8 mouse cellular contexts compared by ENCODE assay signal in the genomic region with DNA sequence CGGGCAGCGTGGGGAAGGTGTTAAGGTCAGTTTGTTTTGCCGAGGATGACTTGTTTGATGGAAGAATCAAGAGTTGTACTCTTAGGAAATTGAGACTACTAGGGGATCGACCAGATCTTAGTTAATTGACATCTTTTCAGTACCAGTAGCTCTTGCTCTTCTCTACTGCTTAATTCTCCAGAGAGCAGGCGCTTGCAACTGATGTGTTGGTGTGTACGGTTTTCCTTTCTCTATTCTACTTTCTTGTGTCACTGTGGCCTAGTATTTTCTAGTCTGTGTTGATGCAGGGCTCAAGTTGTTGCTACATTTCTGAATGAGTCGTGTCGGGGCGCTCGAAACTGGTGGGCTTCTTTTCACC. TPM values are rescaled to one million over a fixed set of nuclear protein-coding genes. Genes with fewer than 3 reads are reported as not detected.
DNase-seq lines count a peak whose midpoint lies in the region; ATAC-seq and TF ChIP-seq lines count a peak whose summit lies in the region.

No protein-coding gene starts in this region.

- DNase-seq in kidney, postnatal 36 days, result no peak
- DNase-seq in hindbrain, embryonic 14.5 days (ENCODE audit: low spot score), result no peak
- DNase-seq in gastrocnemius, postnatal 36 days, result no peak
- DNase-seq in ovary, postnatal 14 days (ENCODE audit: low spot score), result no peak
- no peak for DNase-seq in urinary bladder, postnatal 25 days (ENCODE audit: low spot score)

- peak overlapping the region; percentile 98 for H3K9ac ChIP-seq in kidney, embryonic 14.5 days (ENCODE audit: low read depth, low read length)
- H3K9ac ChIP-seq in hindbrain, embryonic 14.5 days, result peak overlapping the region; percentile 96
- peak overlapping the region; percentile 97 for H3K9ac ChIP-seq in midbrain, embryonic 15.5 days

- no peaks in the 10 kb centered on the region for H3K27me3 ChIP-seq in kidney, embryonic 14.5 days (ENCODE audit: control insufficient read depth, insufficient read depth, low read length)
- no peaks in the 10 kb centered on the region for H3K27me3 ChIP-seq in hindbrain, embryonic 14.5 days (ENCODE audit: control insufficient read depth, insufficient read depth, low read length)
- H3K27me3 ChIP-seq in midbrain, embryonic 15.5 days (replicated peaks), result no peaks in the 10 kb centered on the region

- peak overlapping the region; percentile 94 for H3K4me3 ChIP-seq in kidney, embryonic 14.5 days (ENCODE audit: low read length)
- peak overlapping the region; percentile 98 for H3K4me3 ChIP-seq in bone marrow macrophage, adult 2 months (ENCODE audit: insufficient read depth, low read length)
- H3K4me3 ChIP-seq in hindbrain, embryonic 14.5 days (replicated peaks; ENCODE audit: low read length), result peak overlapping the region; percentile 97
- H3K4me3 ChIP-seq in midbrain, embryonic 15.5 days, result peak overlapping the region; percentile 100

- no peaks in the 10 kb centered on the region for H3K36me3 ChIP-seq in kidney, embryonic 14.5 days (ENCODE audit: control insufficient read depth, insufficient read depth, low read length)
- no peaks in the 10 kb centered on the region for H3K36me3 ChIP-seq in hindbrain, embryonic 14.5 days (replicated peaks; ENCODE audit: control insufficient read depth, insufficient read depth)
- no peaks in the 10 kb centered on the region for H3K36me3 ChIP-seq in midbrain, embryonic 15.5 days (replicated peaks)

- peak overlapping the region; percentile 97 for H3K27ac ChIP-seq in kidney, embryonic 14.5 days (ENCODE audit: low read depth, low read length)
- H3K27ac ChIP-seq in bone marrow macrophage, adult 2 months (ENCODE audit: insufficient read depth, low read depth, low read length), result peak overlapping the region; percentile 78
- H3K27ac ChIP-seq in hindbrain, embryonic 14.5 days, result peak overlapping the region; percentile 98
- H3K27ac ChIP-seq in midbrain, embryonic 15.5 days, result peak overlapping the region; percentile 98

- H3K9me3 ChIP-seq in kidney, embryonic 14.5 days (ENCODE audit: control insufficient read depth, low read length), result no peaks in the 10 kb centered on the region
- H3K9me3 ChIP-seq in hindbrain, embryonic 14.5 days (ENCODE audit: control insufficient read depth, low read length), result no peaks in the 10 kb centered on the region
- no peaks in the 10 kb centered on the region for H3K9me3 ChIP-seq in midbrain, embryonic 15.5 days

- intact Hi-C loops in gastrocnemius, postnatal 36 days (cut with DNase I), result no loop called here

- WGBS in kidney, embryonic 14.5 days, result 7% methylated on average over 10 of the region's 10 CpGs
- 4% methylated on average over 10 of the region's 10 CpGs for WGBS in hindbrain, embryonic 14.5 days
- 5% methylated on average over 10 of the region's 10 CpGs for WGBS in midbrain, embryonic 15.5 days

- no peak for TF ChIP-seq CTCF in bone marrow macrophage, adult 2 months (IDR thresholded peaks at IDR 0.05; ENCODE audit: low read depth, low read length)

- peak overlapping the region; percentile 55 for H3K4me2 ChIP-seq in kidney, embryonic 14.5 days (replicated peaks; ENCODE audit: low read depth, low read length)
- peak overlapping the region; percentile 84 for H3K4me2 ChIP-seq in hindbrain, embryonic 14.5 days (replicated peaks)
- H3K4me2 ChIP-seq in midbrain, embryonic 15.5 days, result peak overlapping the region; percentile 68

- ATAC-seq in kidney, embryonic 14.5 days (ENCODE audit: low FRiP score, low TSS enrichment), result no peak
- ATAC-seq in hindbrain, embryonic 14.5 days (ENCODE audit: low FRiP score), result no peak
- ATAC-seq in midbrain, embryonic 15.5 days (replicated peaks), result no peak

- TF ChIP-seq POLR2A in bone marrow macrophage, adult 2 months (IDR thresholded peaks at IDR 0.05; ENCODE audit: borderline replicate concordance, low read depth, low read length), result no peak

- peaks cover 16% of the 10 kb centered on the region for H3K4me1 ChIP-seq in kidney, embryonic 14.5 days (ENCODE audit: control insufficient read depth, insufficient read depth, low read length)
- H3K4me1 ChIP-seq in bone marrow macrophage, adult 2 months (ENCODE audit: control insufficient read depth, insufficient read depth, low read length), result peaks cover 27% of the 10 kb centered on the region
- peaks cover 23% of the 10 kb centered on the region for H3K4me1 ChIP-seq in hindbrain, embryonic 14.5 days (replicated peaks; ENCODE audit: control insufficient read depth, insufficient read depth, low read length)
- peaks cover 27% of the 10 kb centered on the region for H3K4me1 ChIP-seq in midbrain, embryonic 15.5 days

RNA-seq across cellular contexts. Expression of a gene that starts 1.2 kb away (rescaled TPM):
- 2.8 and 5.2 TPM in 2 replicates for polyA plus RNA-seq in kidney, embryonic 14.5 days (2014; fragmentation: Nextera tagmentation; extraction: Ambion mirVana)
- 1.7 and 3.0 TPM in 2 replicates for polyA plus RNA-seq in bone marrow macrophage, adult 2 months (2012; ENCODE audit: insufficient read depth, insufficient read length, missing spikeins)
- polyA plus RNA-seq in hindbrain, embryonic 14.5 days (2014; fragmentation: Nextera tagmentation; extraction: Ambion mirVana), result 9.2 and 10.5 TPM in 2 replicates
- 9.9 and 13.3 TPM in 2 replicates for polyA plus RNA-seq in midbrain, embryonic 15.5 days (2015; fragmentation: Nextera tagmentation; extraction: Ambion mirVana)
- total RNA-seq in gastrocnemius, postnatal 36 days (2021), result 1 to 10 TPM; 4.4 to 4.6 TPM

RNA-seq across cellular contexts. Expression of a gene that starts 3.7 kb away (rescaled TPM):
- 14.2 and 30.2 TPM in 2 replicates for polyA plus RNA-seq in kidney, embryonic 14.5 days (2014; fragmentation: Nextera tagmentation; extraction: Ambion mirVana)
- polyA plus RNA-seq in bone marrow macrophage, adult 2 months (2012; ENCODE audit: insufficient read depth, insufficient read length, missing spikeins), result 24.0 and 26.6 TPM in 2 replicates
- 30.0 and 36.4 TPM in 2 replicates for polyA plus RNA-seq in hindbrain, embryonic 14.5 days (2014; fragmentation: Nextera tagmentation; extraction: Ambion mirVana)
- 34.5 and 38.2 TPM in 2 replicates for polyA plus RNA-seq in midbrain, embryonic 15.5 days (2015; fragmentation: Nextera tagmentation; extraction: Ambion mirVana)
- total RNA-seq in gastrocnemius, postnatal 36 days (2021), result 10 to 100 TPM; 22.0 to 24.6 TPM

RNA-seq across cellular contexts. Expression of a gene that starts 48.1 kb away (rescaled TPM):
- polyA plus RNA-seq in kidney, embryonic 14.5 days (2014; fragmentation: Nextera tagmentation; extraction: Ambion mirVana), result 1.4 and 2.3 TPM in 2 replicates
- polyA plus RNA-seq in bone marrow macrophage, adult 2 months (2012; ENCODE audit: insufficient read depth, insufficient read length, missing spikeins), result not detected in 2 replicates
- 30.5 and 37.8 TPM in 2 replicates for polyA plus RNA-seq in hindbrain, embryonic 14.5 days (2014; fragmentation: Nextera tagmentation; extraction: Ambion mirVana)
- polyA plus RNA-seq in midbrain, embryonic 15.5 days (2015; fragmentation: Nextera tagmentation; extraction: Ambion mirVana), result 25.5 and 27.6 TPM in 2 replicates
- total RNA-seq in gastrocnemius, postnatal 36 days (2021), result not detected
